Mouse (Mus musculus) limb, embryonic 13.5 days (tissue): ENCODE data around the gene Olfr806. TPM values are rescaled to one million over a fixed set of nuclear protein-coding genes. Genes with fewer than 3 reads are reported as not detected.

Source experiments
- ATAC-seq: fragments of 200-750 bp; cut with Nextera tagmentation; 2 replicates; pipeline ENCODE4 v1.8.0; 2017; ENCODE audit warnings: low read depth, moderate number of reproducible peaks, moderate TSS enrichment; ENCODE audit not compliant: low FRiP score
- H3K27ac ChIP-seq: fragments of 300-500 bp; sonication (generic); 2 replicates; pipeline ENCODE4 v1.5.1; 2015; ENCODE audit warnings: inconsistent platforms, mild to moderate bottlenecking, moderate library complexity
- H3K27me3 ChIP-seq: fragments of 300-500 bp; sonication (generic); 2 replicates; pipeline ENCODE4 v1.6.1; 2015; ENCODE audit warnings: mild to moderate bottlenecking, inconsistent platforms
- H3K36me3 ChIP-seq: fragments of 300-500 bp; sonication (generic); 2 replicates; pipeline ENCODE4 v1.6.1; 2015; ENCODE audit warnings: inconsistent platforms, mild to moderate bottlenecking, moderate library complexity
- H3K4me1 ChIP-seq: fragments of 300-500 bp; sonication (generic); 2 replicates; pipeline ENCODE4 v1.6.1; 2015; ENCODE audit warnings: inconsistent platforms
- H3K4me2 ChIP-seq: fragments of 300-500 bp; sonication (generic); replicated peaks from 2 replicates; pipeline ENCODE4 v1.6.1; 2015; ENCODE audit warnings: inconsistent platforms, mild to moderate bottlenecking, moderate library complexity
- H3K4me3 ChIP-seq: fragments of 300-500 bp; sonication (generic); 2 replicates; pipeline ENCODE4 v1.5.1; 2015; ENCODE audit warnings: moderate library complexity, mild to moderate bottlenecking, inconsistent platforms
- H3K9ac ChIP-seq: fragments of 300-500 bp; sonication (generic); 2 replicates; pipeline ENCODE4 v1.6.1; 2015; ENCODE audit warnings: mild to moderate bottlenecking, inconsistent platforms
- H3K9me3 ChIP-seq: fragments of 300-500 bp; sonication (generic); 2 replicates; pipeline ENCODE4 v1.6.1; 2016; ENCODE audit warnings: inconsistent platforms
- WGBS: fragments of 180-500 bp; shearing (Covaris S2); methylation state at CpG from one replicate; pipeline ENCODE4 v1.1.7; 2015; 5-methylcytosine and 5-hydroxymethylcytosine counted together
- microRNA-seq: library from miRNA; unstranded; fragments of <30 nt; microRNA quantifications from one replicate; pipeline ENCODE4, GENCODE M21; 2016
- polyA plus RNA-seq: library from polyadenylated mRNA; unstranded; fragments of >200 nt; fragmentation: Nextera tagmentation; extraction: Ambion mirVana; gene quantifications from 2 replicates; pipeline ENCODE4 v1.2.1, GENCODE M21; 2015

The Olfr806 gene
- polyA plus RNA-seq: not detected in 2 replicates

GRCm38 (mm10) chr10:129741821-129742220 lies at the start of gene Olfr806:
Gene Olfr806, minus strand, starts transcription at chr10:129741921.
- H3K4me2 ChIP-seq: no peak within 1 kb of the TSS
- ATAC-seq: no peak
- H3K27me3 ChIP-seq: no peaks in the 10 kb centered on the region
- no peaks in the 10 kb centered on the region for H3K9me3 ChIP-seq
- no peaks in the 10 kb centered on the region for H3K4me1 ChIP-seq
- H3K4me3 ChIP-seq: no peak within 1 kb of the TSS
- no peaks in the 10 kb centered on the region for H3K36me3 ChIP-seq
- H3K27ac ChIP-seq: no peak within 1 kb of the TSS
- no peak within 1 kb of the TSS for H3K9ac ChIP-seq

GRCm38 (mm10) chr10:129778123-129778522 lies 36.4 kb upstream of the Olfr806 start:
- H3K9ac ChIP-seq: no peak overlapping the region
- no peaks in the 10 kb centered on the region for H3K36me3 ChIP-seq
- H3K27ac ChIP-seq: no peak overlapping the region
- H3K27me3 ChIP-seq: no peaks in the 10 kb centered on the region
- no peak overlapping the region for H3K4me2 ChIP-seq
- no peak overlapping the region for H3K4me3 ChIP-seq
- no peaks in the 10 kb centered on the region for H3K9me3 ChIP-seq
- no peaks in the 10 kb centered on the region for H3K4me1 ChIP-seq
- no peak for ATAC-seq

- Histone ChIP-seq H3K9ac (no peak within 1 kb of the TSS), H3K9me3 (no peaks in the 10 kb centered on the region), H3K4me3 (no peak within 1 kb of the TSS), H3K4me2 (no peak within 1 kb of the TSS), H3K27me3 (no peaks in the 10 kb centered on the region), H3K36me3 (no peaks in the 10 kb centered on the region), H3K27ac (no peak within 1 kb of the TSS), H3K4me1 (no peaks in the 10 kb centered on the region)
- no peak for ATAC-seq
Measured at GRCm38 (mm10) chr10:129774338-129774737, 32.6 kb upstream of the Olfr806 start, which contains the start of gene Olfr809. Gene Olfr809, plus strand, starts transcription at chr10:129774638.

GRCm38 (mm10) chr10:129765182-129765581 lies 23.5 kb upstream of the Olfr806 start, which contains the start of gene Olfr808:
Gene Olfr808, plus strand, starts transcription at chr10:129765482.
- Histone ChIP-seq H3K36me3 (no peaks in the 10 kb centered on the region), H3K9ac (no peak within 1 kb of the TSS), H3K4me1 (no peaks in the 10 kb centered on the region), H3K4me3 (no peak within 1 kb of the TSS), H3K4me2 (no peak within 1 kb of the TSS), H3K9me3 (no peaks in the 10 kb centered on the region), H3K27ac (no peak within 1 kb of the TSS), H3K27me3 (no peaks in the 10 kb centered on the region)
- no peak for ATAC-seq
- 91% methylated on average over 1 of the region's 1 CpGs for WGBS

- H3K9ac ChIP-seq: no peak within 1 kb of the TSS
- ATAC-seq: no peak
- no peak within 1 kb of the TSS for H3K27ac ChIP-seq
- no peaks in the 10 kb centered on the region for H3K27me3 ChIP-seq
- no peaks in the 10 kb centered on the region for H3K9me3 ChIP-seq
- H3K36me3 ChIP-seq: no peaks in the 10 kb centered on the region
- no peak within 1 kb of the TSS for H3K4me2 ChIP-seq
- H3K4me3 ChIP-seq: no peak within 1 kb of the TSS
- H3K4me1 ChIP-seq: no peaks in the 10 kb centered on the region
- whole genome bisulfite sequencing: 90% methylated on average over 1 of the region's 1 CpGs
Measured at GRCm38 (mm10) chr10:129757693-129758092, 16.0 kb upstream of the Olfr806 start, which contains the start of gene Olfr807. Gene Olfr807, minus strand, starts transcription at chr10:129757793.

GRCm38 (mm10) chr10:129729275-129729674 lies 12.4 kb downstream of the Olfr806 start, which contains the start of gene Olfr805:
Gene Olfr805, minus strand, starts transcription at chr10:129729375.
- ATAC-seq: no peak
- 96% methylated on average over 2 of the region's 2 CpGs for WGBS
- no peaks in the 10 kb centered on the region for H3K27me3 ChIP-seq
- no peak within 1 kb of the TSS for H3K27ac ChIP-seq
- no peaks in the 10 kb centered on the region for H3K36me3 ChIP-seq
- H3K4me1 ChIP-seq: no peaks in the 10 kb centered on the region
- H3K9me3 ChIP-seq: no peaks in the 10 kb centered on the region
- H3K9ac ChIP-seq: no peak within 1 kb of the TSS
- no peak within 1 kb of the TSS for H3K4me2 ChIP-seq
- no peak within 1 kb of the TSS for H3K4me3 ChIP-seq

GRCm38 (mm10) chr10:129702910-129703309 lies 38.8 kb downstream of the Olfr806 start, which contains the start of gene Olfr804:
Gene Olfr804, plus strand, starts transcription at chr10:129703210.
- H3K4me1 ChIP-seq: no peaks in the 10 kb centered on the region
- no peak within 1 kb of the TSS for H3K4me2 ChIP-seq
- no peaks in the 10 kb centered on the region for H3K36me3 ChIP-seq
- no peaks in the 10 kb centered on the region for H3K27me3 ChIP-seq
- no peaks in the 10 kb centered on the region for H3K9me3 ChIP-seq
- no peak within 1 kb of the TSS for H3K27ac ChIP-seq
- ATAC-seq: no peak
- H3K9ac ChIP-seq: no peak within 1 kb of the TSS
- no peak within 1 kb of the TSS for H3K4me3 ChIP-seq

GRCm38 (mm10) chr10:129694186-129694585 lies 47.5 kb downstream of the Olfr806 start, which contains the start of gene Olfr803:
Gene Olfr803, minus strand, starts transcription at chr10:129694286.
- no peak within 1 kb of the TSS for H3K4me2 ChIP-seq
- no peaks in the 10 kb centered on the region for H3K4me1 ChIP-seq
- no peak within 1 kb of the TSS for H3K4me3 ChIP-seq
- H3K9ac ChIP-seq: no peak within 1 kb of the TSS
- H3K36me3 ChIP-seq: no peaks in the 10 kb centered on the region
- 74% methylated on average over 2 of the region's 2 CpGs for WGBS
- H3K27me3 ChIP-seq: no peaks in the 10 kb centered on the region
- no peaks in the 10 kb centered on the region; the same call in 1 of the 2 replicates for H3K9me3 ChIP-seq
- H3K27ac ChIP-seq: no peak within 1 kb of the TSS
- no peak for ATAC-seq

GRCm38 (mm10) chr10:129688069-129688468 lies 53.7 kb downstream of the Olfr806 start, which contains the start of gene Olfr802:
Gene Olfr802, minus strand, starts transcription at chr10:129688169.
- H3K27ac ChIP-seq: no peak within 1 kb of the TSS
- H3K9ac ChIP-seq: no peak within 1 kb of the TSS
- no peaks in the 10 kb centered on the region for H3K9me3 ChIP-seq
- no peaks in the 10 kb centered on the region for H3K36me3 ChIP-seq
- no peaks in the 10 kb centered on the region for H3K27me3 ChIP-seq
- H3K4me2 ChIP-seq: no peak within 1 kb of the TSS
- no peak within 1 kb of the TSS for H3K4me3 ChIP-seq
- no peak for ATAC-seq
- WGBS: 67% methylated on average over 1 of the region's 1 CpGs
- no peaks in the 10 kb centered on the region for H3K4me1 ChIP-seq

Small RNAs within 50 kb of the gene (microRNA-seq; reads per million reads assigned to microRNA genes)
- gene Gm24485: not detected

Other genes with a start within 250 kb of the Olfr806 start
- gene Olfr790, start 243.4 kb downstream of the Olfr806 start, polyA plus RNA-seq: not detected in 2 replicates
- not detected in 2 replicates for gene Olfr791, start 220.1 kb downstream of the Olfr806 start, polyA plus RNA-seq
- gene Olfr792, start 202.8 kb downstream of the Olfr806 start, polyA plus RNA-seq: not detected in 2 replicates
- gene Olfr794, start 174.3 kb downstream of the Olfr806 start, polyA plus RNA-seq: not detected in 2 replicates
- gene Olfr796, start 129.4 kb downstream of the Olfr806 start, polyA plus RNA-seq: not detected in 2 replicates
- gene Olfr798, start 114.0 kb downstream of the Olfr806 start, polyA plus RNA-seq: not detected in 2 replicates
- gene Olfr799, start 104.4 kb downstream of the Olfr806 start, polyA plus RNA-seq: not detected in 2 replicates
- not detected in 2 replicates for gene Olfr800, start 84.2 kb downstream of the Olfr806 start, polyA plus RNA-seq
- gene Olfr801, start 68.1 kb downstream of the Olfr806 start, polyA plus RNA-seq: not detected in 2 replicates
- gene Olfr802, start 53.8 kb downstream of the Olfr806 start, polyA plus RNA-seq: not detected in 2 replicates
- not detected in 2 replicates for gene Olfr803, start 47.6 kb downstream of the Olfr806 start, polyA plus RNA-seq
- not detected in 2 replicates for gene Olfr804, start 38.7 kb downstream of the Olfr806 start, polyA plus RNA-seq
- not detected in 2 replicates for gene Olfr805, start 12.5 kb downstream of the Olfr806 start, polyA plus RNA-seq
- not detected in 2 replicates for gene Olfr807, start 15.9 kb upstream of the Olfr806 start, polyA plus RNA-seq
- not detected in 2 replicates for gene Olfr808, start 23.6 kb upstream of the Olfr806 start, polyA plus RNA-seq
- not detected in 2 replicates for gene Olfr809, start 32.7 kb upstream of the Olfr806 start, polyA plus RNA-seq
- not detected in 2 replicates for gene Olfr810, start 53.0 kb upstream of the Olfr806 start, polyA plus RNA-seq
- not detected in 2 replicates for gene Olfr811, start 62.5 kb upstream of the Olfr806 start, polyA plus RNA-seq
- gene Olfr812, start 104.2 kb upstream of the Olfr806 start, polyA plus RNA-seq: not detected in 2 replicates
- not detected in 2 replicates for gene Olfr813, start 113.4 kb upstream of the Olfr806 start, polyA plus RNA-seq
- not detected in 2 replicates for gene Olfr814, start 137.9 kb upstream of the Olfr806 start, polyA plus RNA-seq
- gene Olfr815, start 163.9 kb upstream of the Olfr806 start, polyA plus RNA-seq: not detected in 2 replicates
- not detected in 2 replicates for gene Olfr816, start 173.7 kb upstream of the Olfr806 start, polyA plus RNA-seq
- gene Olfr818, start 207.2 kb upstream of the Olfr806 start, polyA plus RNA-seq: not detected in 2 replicates
- gene Olfr819, start 225.3 kb upstream of the Olfr806 start, polyA plus RNA-seq: not detected in 2 replicates
- not detected in 2 replicates for gene Olfr247, start 234.2 kb upstream of the Olfr806 start, polyA plus RNA-seq
- not detected in 2 replicates for gene Gm10310, start 243.1 kb upstream of the Olfr806 start, polyA plus RNA-seq